Mouse (Mus musculus): ENCODE data around the gene Tmem161a. TPM values are rescaled to one million over a fixed set of nuclear protein-coding genes. Genes with fewer than 3 reads are reported as not detected.

The Tmem161a gene
- total RNA-seq (2012; rRNA removed) (54.2 and 65.0 TPM in 2 replicates), total RNA-seq (2014; rRNA removed) (68.2 and 73.6 TPM in 2 replicates), polyA plus RNA-seq (2012; ENCODE audit: insufficient read length, low read depth) (42.3 and 48.5 TPM in 2 replicates)

GRCm38 (mm10) chr8:70172043-70172681 lies at the start of gene Tmem161a:
Gene Tmem161a (plus strand): TSS chr8:70172356.
- in situ Hi-C loops (cut with MboI; ENCODE audit: low pct_ligation_motif_present, low pct_unique_long_range_greater_than_20kb, low sequenced_read_pairs), result loop anchor here (5.0 kb wide), 1 partner anchor 40 kb away; the partner anchor contains the start of gene Slc25a42
- H3K4me3 ChIP-seq (replicated peaks in 1 of 3; ENCODE audit: low read depth in 2 of 3, low read length in 2 of 3, poor library complexity in 1 of 3), result peak within 1 kb of the TSS; percentile 75 to 86 (median 78)
- peak within 1 kb of the TSS; percentile 71 for H3K9ac ChIP-seq (ENCODE audit: insufficient read depth, low read depth)
- peaks cover 15 to 73% of the 10 kb centered on the region in 2 experiments for H3K4me1 ChIP-seq (ENCODE audit: control insufficient read depth in 1 of 2, insufficient read depth in 2 of 2)
- peaks cover 17 to 40% of the 10 kb centered on the region in 2 experiments for H3K36me3 ChIP-seq (replicated peaks in 1 of 2; ENCODE audit: control insufficient read depth in 1 of 2, insufficient read depth in 1 of 2, low read length in 1 of 2)
- no peaks in the 10 kb centered on the region for H3K27me3 ChIP-seq (replicated peaks)
- peak; percentile 95 for TF ChIP-seq MYC (IDR thresholded peaks at IDR 0.05; ENCODE audit: low read depth, low read length)
- no peak for TF ChIP-seq RCOR1 (conservative IDR thresholded peaks at IDR 0.05; ENCODE audit: low read depth, low read length)
- TF ChIP-seq MXI1 (IDR thresholded peaks at IDR 0.05; ENCODE audit: low read depth, low read length), result peak; percentile 21; the same call in 1 of the 2 replicates
- TF ChIP-seq POLR2A (IDR thresholded peaks at IDR 0.05; ENCODE audit: low read depth, low read length), result peak; percentile 81
- TF ChIP-seq ZKSCAN1 (IDR thresholded peaks at IDR 0.05; ENCODE audit: borderline replicate concordance, low read depth, low read length), result no peak
- TF ChIP-seq IRF4 (IDR thresholded peaks at IDR 0.05; ENCODE audit: low read depth, low read length), result peak; percentile 31; the same call in 1 of the 2 replicates
- TF ChIP-seq CHD1 (IDR thresholded peaks at IDR 0.05; ENCODE audit: low read depth, low read length), result 0 out of 2 replicates have a peak, but pooled peaks have one; percentile 1
- no peak for TF ChIP-seq JUND (conservative IDR thresholded peaks at IDR 0.05; ENCODE audit: low read depth, low read length)
- no peak for TF ChIP-seq PAX5 (IDR thresholded peaks at IDR 0.05; ENCODE audit: low read length)
- no peak for TF ChIP-seq MAZ (IDR thresholded peaks at IDR 0.05; ENCODE audit: low read depth, low read length)
- peak; percentile 44; the same call in 1 of the 2 replicates for TF ChIP-seq TCF12 (IDR thresholded peaks at IDR 0.05; ENCODE audit: low read depth, low read length)
- no peak for TF ChIP-seq EP300 (IDR thresholded peaks at IDR 0.05; ENCODE audit: low read length)
- TF ChIP-seq NELFE (IDR thresholded peaks at IDR 0.05; ENCODE audit: low read depth, low read length), result 0 out of 2 replicates have a peak, but pooled peaks have one; percentile 40
- TF ChIP-seq GABPA (IDR thresholded peaks at IDR 0.05; ENCODE audit: insufficient replicate concordance, low read depth, low read length), result peak; percentile 53; the same call in 1 of the 2 replicates
- peak; percentile 80 for TF ChIP-seq ELF1 (IDR thresholded peaks at IDR 0.05; ENCODE audit: low read depth, low read length)
- no peak; the same call in 1 of the 2 replicates for TF ChIP-seq E2F4 (IDR thresholded peaks at IDR 0.05; ENCODE audit: insufficient replicate concordance, low read depth, low read length)
- TF ChIP-seq ETS1 (conservative IDR thresholded peaks at IDR 0.05; ENCODE audit: low read depth, low read length), result no peak
- no peak; the same call in 1 of the 2 replicates for TF ChIP-seq MEF2A (IDR thresholded peaks at IDR 0.05; ENCODE audit: borderline replicate concordance, low read depth, low read length)
- no peak for TF ChIP-seq MAFK (IDR thresholded peaks at IDR 0.05; ENCODE audit: insufficient replicate concordance, low read length)
- TF ChIP-seq CTCF (conservative IDR thresholded peaks at IDR 0.05 in 1 of 2, IDR thresholded peaks at IDR 0.05 in 1 of 2; ENCODE audit: low read depth in 2 of 2, low read length in 2 of 2), result no peak
- peak; percentile 94; the same call in 1 of the 2 replicates for TF ChIP-seq KAT2A (IDR thresholded peaks at IDR 0.05; ENCODE audit: insufficient replicate concordance, low read length)
- no peak for TF ChIP-seq JUN (IDR thresholded peaks at IDR 0.05; ENCODE audit: insufficient read depth, low read depth, low read length)
- peak; percentile 75 for TF ChIP-seq MAX (IDR thresholded peaks at IDR 0.05; ENCODE audit: low read length)
- TF ChIP-seq BHLHE40 (IDR thresholded peaks at IDR 0.05; ENCODE audit: low read depth, low read length), result no peak
- peak; percentile 71; the same call in 1 of the 2 replicates for TF ChIP-seq SIN3A (IDR thresholded peaks at IDR 0.05; ENCODE audit: low read length)
- no peak; the same call in 1 of the 2 replicates for TF ChIP-seq ZMIZ1 (IDR thresholded peaks at IDR 0.05; ENCODE audit: low read depth, low read length)
- peak; percentile 75 for TF ChIP-seq TBP (conservative IDR thresholded peaks at IDR 0.05; ENCODE audit: low read depth, low read length)
- peak; percentile 80 for TF ChIP-seq CHD2 (IDR thresholded peaks at IDR 0.05; ENCODE audit: low read length)
- TF ChIP-seq NRF1 (IDR thresholded peaks at IDR 0.05; ENCODE audit: low read depth, low read length), result peak; percentile 50
- TF ChIP-seq UBTF (IDR thresholded peaks at IDR 0.05; ENCODE audit: low read depth, low read length), result no peak
- TF ChIP-seq RAD21 (IDR thresholded peaks at IDR 0.05; ENCODE audit: low read depth, low read length), result no peak
- no peak for TF ChIP-seq ZNF384 (IDR thresholded peaks at IDR 0.05; ENCODE audit: low read depth, low read length)
- peak; percentile 94 for TF ChIP-seq POLR2AphosphoS2 (IDR thresholded peaks at IDR 0.05; ENCODE audit: low read depth, low read length)
- peak; percentile 99 for TF ChIP-seq HCFC1 (IDR thresholded peaks at IDR 0.05; ENCODE audit: low read depth, low read length)
- TF ChIP-seq ZC3H11A (IDR thresholded peaks at IDR 0.05; ENCODE audit: low read depth, low read length), result no peak
- TF ChIP-seq USF1 (IDR thresholded peaks at IDR 0.05; ENCODE audit: low read depth, low read length), result no peak
- TF ChIP-seq SMC3 (IDR thresholded peaks at IDR 0.05; ENCODE audit: low read depth, low read length), result no peak
- no peak for TF ChIP-seq USF2 (conservative IDR thresholded peaks at IDR 0.05; ENCODE audit: low read depth, low read length)
- H3K4me2 ChIP-seq (ENCODE audit: insufficient read depth, low read depth, poor library complexity, severe bottlenecking), result peak within 1 kb of the TSS; percentile 76
- DNase-seq (ENCODE audit: extremely low read depth), result peak; percentile 98
- H3K9me3 ChIP-seq (replicated peaks; ENCODE audit: low read length), result no peaks in the 10 kb centered on the region
- peak within 1 kb of the TSS; percentile 94 for H3K27ac ChIP-seq (ENCODE audit: insufficient read depth, low read depth)
- H3K79me2 ChIP-seq (replicated peaks; ENCODE audit: control insufficient read depth, extremely low read depth, insufficient read depth, poor library complexity, severe bottlenecking), result peaks cover 13% of the 10 kb centered on the region
- dilution Hi-C loops (cut with MboI; ENCODE audit: extremely low pct_ligation_motif_present, extremely low pct_unique_long_range_greater_than_20kb, low sequenced_read_pairs), result no loop called here
